Mouse (Mus musculus) kidney, postnatal 0 days (tissue): ENCODE results near the gene Ywhae. TPM values are rescaled to one million over a fixed set of nuclear protein-coding genes. Genes with fewer than 3 reads are reported as not detected.

ENCODE experiments used
- ATAC-seq: fragments of 200-750 bp; cut with Nextera tagmentation; replicated peaks from 2 replicates; pipeline ENCODE4 v1.8.0; 2017; ENCODE audit warnings: low read depth, moderate number of reproducible peaks, moderate TSS enrichment, moderate library complexity; ENCODE audit not compliant: low FRiP score
- DNase-seq: peaks from one replicate; pipeline ENCODE4 v3.0.0-alpha.2; 2016; ENCODE audit warnings: low spot score
- H3K27ac ChIP-seq: fragments of 300-500 bp; sonication (generic); 2 replicates; pipeline ENCODE4 v1.5.1; 2014; ENCODE audit warnings: mild to moderate bottlenecking
- H3K27me3 ChIP-seq: fragments of 300-500 bp; sonication (generic); 2 replicates; pipeline ENCODE4 v1.6.1; 2014; ENCODE audit warnings: low read length, mixed read lengths; ENCODE audit not compliant: insufficient read depth
- H3K36me3 ChIP-seq: fragments of 300-500 bp; sonication (generic); 2 replicates; pipeline ENCODE4 v1.6.1; 2014; ENCODE audit warnings: low read length, mixed read lengths; ENCODE audit not compliant: insufficient read depth
- H3K4me1 ChIP-seq: fragments of 300-500 bp; sonication (generic); replicated peaks from 2 replicates; pipeline ENCODE4 v1.6.1; 2014; ENCODE audit warnings: antibody characterized with exemption, low read length, mixed read lengths; ENCODE audit not compliant: insufficient read depth
- H3K4me2 ChIP-seq: fragments of 300-500 bp; sonication (generic); 2 replicates; pipeline ENCODE4 v1.6.1; 2014; ENCODE audit warnings: mild to moderate bottlenecking, low read length, moderate library complexity, mixed read lengths
- H3K4me3 ChIP-seq: fragments of 300-500 bp; sonication (generic); replicated peaks from 2 replicates; pipeline ENCODE4 v1.5.1; 2014; ENCODE audit warnings: low read depth, low read length
- H3K9ac ChIP-seq: fragments of 300-500 bp; sonication (generic); 2 replicates; pipeline ENCODE4 v1.6.1; 2014; ENCODE audit warnings: low read depth, low read length
- H3K9me3 ChIP-seq: fragments of 300-500 bp; sonication (generic); replicated peaks from 2 replicates; pipeline ENCODE4 v1.6.1; 2016; ENCODE audit warnings: low read length, inconsistent platforms, mixed read lengths
- CTCF ChIP-seq: IDR thresholded peaks from 2 replicates; pipeline ENCODE4 v1.5.1; 2016; ENCODE audit warnings: antibody characterized with exemption, low read depth, mild to moderate bottlenecking, moderate library complexity
- WGBS: fragments of 180-500 bp; shearing (Covaris S2); extraction: QIAGEN DNeasy Blood & Tissue Kit; methylation state at CpG from one replicate; pipeline ENCODE4 v1.1.7; 2014; 5-methylcytosine and 5-hydroxymethylcytosine counted together
- polyA plus RNA-seq: library from polyadenylated mRNA; unstranded; fragments of >200 nt; fragmentation: Nextera tagmentation; extraction: Ambion mirVana; gene quantifications from 2 replicates; pipeline ENCODE4 v1.2.1, GENCODE M21; 2015

Gene Ywhae
- polyA plus RNA-seq, 1 experiment from 2014 or later: 707 TPM

DNA sequence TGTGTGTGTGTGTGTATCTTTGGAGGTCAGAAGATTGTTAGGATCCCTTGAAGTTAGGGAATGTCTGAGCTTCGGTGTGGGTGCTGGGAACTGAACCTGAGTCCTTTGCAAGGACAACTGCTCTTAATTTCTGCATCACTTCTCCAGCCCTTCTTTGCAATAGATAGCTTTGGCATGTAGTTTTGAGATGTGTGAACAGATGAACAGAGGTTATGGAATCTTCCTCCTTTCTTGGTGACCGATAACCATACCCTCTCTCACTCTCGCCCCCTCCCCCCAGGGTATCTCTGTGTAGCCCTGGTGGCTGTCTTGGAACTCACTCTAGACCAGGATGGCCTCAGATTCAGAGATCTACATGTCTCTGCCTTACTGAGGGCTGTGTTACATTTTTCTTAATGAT lies 12.1 kb downstream of the Ywhae start:
- H3K27ac ChIP-seq: no peak overlapping the region
- ATAC-seq (no peak), DNase-seq (no peak)
- no peak overlapping the region for H3K4me3 ChIP-seq
- H3K4me2 ChIP-seq: no peak overlapping the region
- H3K9ac ChIP-seq: no peak overlapping the region
- no peaks in the 10 kb centered on the region for H3K36me3 ChIP-seq
- H3K9me3 ChIP-seq: no peaks in the 10 kb centered on the region
- 88% methylated on average over 3 of the region's 3 CpGs for WGBS
- H3K4me1 ChIP-seq: no peaks in the 10 kb centered on the region; the same call in 1 of the 2 replicates
- no peaks in the 10 kb centered on the region for H3K27me3 ChIP-seq
- no peak for TF ChIP-seq CTCF

DNA sequence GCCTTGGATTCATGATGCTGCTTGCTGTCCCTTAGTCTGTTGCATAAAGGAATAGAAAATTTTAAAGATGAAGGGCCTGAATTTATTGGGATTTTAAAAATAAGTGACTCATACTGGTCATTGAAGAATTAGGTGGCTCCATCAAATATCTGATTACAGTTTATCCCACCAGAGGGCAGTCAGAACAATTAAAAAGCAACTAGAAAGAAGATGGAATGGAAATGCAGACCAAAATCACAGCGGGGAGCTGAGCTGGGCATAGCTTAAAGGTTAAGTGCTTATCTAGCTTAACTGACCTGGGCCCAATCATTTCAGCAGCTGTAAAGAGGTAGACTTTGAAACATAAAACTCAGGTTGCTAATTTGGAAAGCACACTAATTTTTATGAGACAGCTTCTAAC lies 17.9 kb downstream of the Ywhae start:
- ATAC-seq: no peak
- Histone ChIP-seq H3K4me3 (no peak overlapping the region), H3K9ac (no peak overlapping the region), H3K36me3 (peaks cover 7% of the 10 kb centered on the region; the same call in 1 of the 2 replicates), H3K4me2 (no peak overlapping the region), H3K27ac (no peak overlapping the region), H3K4me1 (no peaks in the 10 kb centered on the region), H3K9me3 (no peaks in the 10 kb centered on the region), H3K27me3 (no peaks in the 10 kb centered on the region)
- no peak for DNase-seq
- TF ChIP-seq CTCF: peak; percentile 39; the same call in 1 of the 2 replicates
- 60% methylated on average over 1 of the region's 1 CpGs for whole genome bisulfite sequencing

DNA sequence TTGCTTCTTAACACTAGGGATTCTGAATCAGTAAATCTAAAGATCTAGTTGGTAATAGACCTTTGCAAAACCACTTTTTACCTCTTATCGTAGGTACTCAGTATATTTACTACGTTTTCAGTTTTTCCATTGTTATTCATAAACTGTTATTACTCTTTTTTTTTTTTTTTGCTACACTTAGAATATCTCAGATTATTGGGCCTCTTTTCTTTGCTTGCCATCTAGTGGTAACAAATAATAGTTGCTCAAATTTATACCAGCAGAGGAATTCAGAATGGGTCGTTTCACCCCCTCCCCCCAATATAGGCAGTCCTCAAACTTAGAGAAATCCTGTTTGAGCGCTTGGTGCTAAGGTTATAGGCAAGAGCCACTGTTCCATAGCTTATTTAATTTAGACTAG lies 18.4 kb downstream of the Ywhae start:
- DNase-seq (peak; percentile 61), ATAC-seq (no peak)
- H3K4me3 ChIP-seq: no peak overlapping the region
- H3K27me3 ChIP-seq: no peaks in the 10 kb centered on the region
- H3K27ac ChIP-seq: no peak overlapping the region
- WGBS: 70% methylated on average over 4 of the region's 4 CpGs
- peaks cover 11% of the 10 kb centered on the region for H3K36me3 ChIP-seq
- H3K9me3 ChIP-seq: no peaks in the 10 kb centered on the region
- TF ChIP-seq CTCF: peak; percentile 55; the same call in 1 of the 2 replicates
- no peaks in the 10 kb centered on the region for H3K4me1 ChIP-seq
- H3K4me2 ChIP-seq: no peak overlapping the region
- no peak overlapping the region for H3K9ac ChIP-seq

DNA sequence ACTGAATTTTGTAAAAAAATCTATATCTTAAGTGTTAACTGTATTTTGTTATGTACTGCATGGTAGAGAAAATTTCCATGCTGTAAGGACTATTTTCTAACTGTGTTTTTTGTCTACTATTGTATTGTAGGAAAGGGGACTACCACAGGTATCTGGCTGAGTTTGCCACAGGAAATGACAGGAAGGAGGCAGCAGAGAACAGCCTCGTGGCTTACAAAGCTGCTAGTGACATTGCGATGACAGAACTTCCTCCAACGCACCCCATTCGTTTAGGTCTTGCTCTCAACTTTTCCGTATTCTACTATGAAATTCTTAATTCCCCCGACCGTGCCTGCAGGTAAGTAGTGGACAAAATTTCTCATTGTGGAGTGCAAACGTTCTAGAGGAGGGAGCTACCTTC lies 24.0 kb downstream of the Ywhae start:
- no peak overlapping the region for H3K9ac ChIP-seq
- no peaks in the 10 kb centered on the region for H3K4me1 ChIP-seq
- no peaks in the 10 kb centered on the region for H3K9me3 ChIP-seq
- H3K27ac ChIP-seq: no peak overlapping the region
- no peak overlapping the region for H3K4me3 ChIP-seq
- TF ChIP-seq CTCF: no peak
- ATAC-seq (no peak), DNase-seq (no peak)
- WGBS: 85% methylated on average over 8 of the region's 8 CpGs
- H3K36me3 ChIP-seq: peaks cover 37% of the 10 kb centered on the region
- no peak overlapping the region for H3K4me2 ChIP-seq
- H3K27me3 ChIP-seq: no peaks in the 10 kb centered on the region

DNA sequence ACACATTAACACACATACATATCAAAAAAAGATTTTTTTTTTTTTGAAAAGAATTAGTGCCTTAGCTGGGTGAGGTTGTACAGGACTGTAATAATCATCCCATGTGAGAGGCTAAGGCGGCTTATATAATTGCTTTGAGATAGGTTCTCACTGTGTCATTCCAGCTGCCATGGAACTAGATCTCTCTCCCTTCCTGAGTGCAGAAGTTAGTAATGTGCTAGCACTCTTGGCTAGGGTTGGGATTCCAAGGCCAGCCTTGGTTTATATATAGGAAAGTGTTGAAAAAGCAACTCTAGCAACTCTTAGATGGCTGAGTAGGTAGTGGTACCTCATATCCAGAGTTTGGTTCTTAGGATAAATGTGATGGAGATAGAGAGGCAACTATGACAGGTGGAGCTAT lies 25.9 kb downstream of the Ywhae start:
- Histone ChIP-seq H3K27ac (no peak overlapping the region), H3K9ac (no peak overlapping the region), H3K9me3 (no peaks in the 10 kb centered on the region), H3K4me3 (no peak overlapping the region), H3K27me3 (no peaks in the 10 kb centered on the region), H3K4me1 (no peaks in the 10 kb centered on the region), H3K36me3 (peaks cover 42% of the 10 kb centered on the region), H3K4me2 (no peak overlapping the region)
- WGBS: 98% methylated on average over 1 of the region's 1 CpGs
- no peak for DNase-seq
- ATAC-seq: no peak
- TF ChIP-seq CTCF: no peak

DNA sequence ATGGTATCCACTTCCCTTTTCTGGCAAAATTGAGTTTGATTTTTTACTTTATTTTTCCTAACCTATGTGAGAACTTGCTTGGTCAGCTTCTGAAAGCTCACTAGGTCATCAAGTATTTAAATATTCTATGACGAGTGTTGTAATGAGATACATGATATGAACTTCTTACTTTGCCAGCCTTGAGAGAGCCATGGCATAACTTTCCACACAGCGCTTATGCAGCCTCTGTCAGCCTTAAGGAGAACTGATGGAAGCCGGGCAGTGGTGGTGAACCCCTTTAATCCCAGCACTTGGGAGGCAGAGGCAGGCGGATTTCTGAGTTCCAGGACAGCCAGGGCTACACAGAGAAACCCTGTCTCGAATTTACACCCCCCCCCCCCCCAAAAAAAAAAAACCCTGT lies 28.1 kb downstream of the Ywhae start:
- Histone ChIP-seq H3K9me3 (no peaks in the 10 kb centered on the region), H3K27ac (no peak overlapping the region), H3K4me1 (no peaks in the 10 kb centered on the region), H3K9ac (no peak overlapping the region), H3K4me3 (no peak overlapping the region), H3K4me2 (no peak overlapping the region), H3K36me3 (peaks cover 40% of the 10 kb centered on the region), H3K27me3 (no peaks in the 10 kb centered on the region)
- 86% methylated on average over 5 of the region's 5 CpGs for WGBS
- no peak for TF ChIP-seq CTCF
- DNase-seq: no peak
- no peak for ATAC-seq

DNA sequence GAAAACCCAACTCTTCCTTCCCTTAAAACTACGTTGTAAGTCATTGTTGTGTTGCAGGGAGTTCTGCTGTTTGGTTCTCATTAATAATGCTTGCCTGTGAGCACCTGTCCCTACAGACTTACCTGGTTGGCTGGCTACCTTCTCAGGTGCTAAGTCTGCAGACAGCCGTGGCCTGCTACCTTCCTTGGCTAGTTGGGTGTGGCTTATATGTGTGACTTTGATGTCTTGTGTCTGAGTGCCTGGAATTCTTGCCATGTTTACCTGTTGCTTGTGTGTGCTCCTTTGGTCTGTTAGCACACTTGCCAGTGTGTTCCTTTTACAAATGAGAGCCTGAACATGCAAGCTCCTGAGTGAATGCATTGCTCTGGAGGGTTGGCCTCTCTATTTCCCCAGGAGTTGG lies 30.0 kb downstream of the Ywhae start:
- ATAC-seq (no peak), DNase-seq (no peak)
- Histone ChIP-seq H3K9ac (no peak overlapping the region), H3K9me3 (no peaks in the 10 kb centered on the region), H3K4me1 (no peaks in the 10 kb centered on the region), H3K27ac (no peak overlapping the region), H3K4me3 (no peak overlapping the region), H3K36me3 (peaks cover 44% of the 10 kb centered on the region), H3K27me3 (no peaks in the 10 kb centered on the region), H3K4me2 (no peak overlapping the region)
- no peak for TF ChIP-seq CTCF
- WGBS: 62% methylated on average over 2 of the region's 2 CpGs
